Mouse (Mus musculus): ENCODE measurements around the gene Acin1. TPM values are rescaled to one million over a fixed set of nuclear protein-coding genes. Genes with fewer than 3 reads are reported as not detected.
A peak's percentile ranks its signal among the peaks of the same experiment; 100 is the strongest.

Gene Acin1
- polyA plus RNA-seq, 1 experiment from 2014 or later, result 99.4 TPM

DNA sequence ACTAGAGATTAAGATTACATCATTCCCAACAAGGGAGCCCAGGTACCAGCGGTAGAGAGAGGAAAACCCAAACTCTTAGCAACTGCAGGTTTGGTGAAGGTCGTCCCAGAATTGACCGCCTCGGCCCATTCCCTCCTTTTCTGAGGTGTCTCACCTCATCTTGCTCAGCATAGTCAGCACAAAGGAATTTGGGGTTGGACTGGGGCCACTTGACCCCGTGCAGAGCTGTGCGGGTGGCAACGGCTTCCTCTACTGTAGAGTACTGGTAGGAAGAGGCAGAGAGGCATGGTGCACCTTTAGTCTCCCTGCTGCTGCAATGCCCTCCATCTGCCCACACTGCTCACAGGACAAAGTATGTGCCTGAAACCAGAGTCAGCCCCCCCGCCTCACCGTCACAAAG, 42.4 kb downstream of the Acin1 start:
- no peak overlapping the region for H3K27ac ChIP-seq (replicated peaks; ENCODE audit: low read depth, low read length)
- no peak for DNase-seq (ENCODE audit: low spot score)
- no peak for ATAC-seq (ENCODE audit: low read depth)
- no peak overlapping the region for H3K4me2 ChIP-seq (ENCODE audit: low read depth, low read length)
- H3K27me3 ChIP-seq (replicated peaks; ENCODE audit: control insufficient read depth, insufficient read depth, low read length), result no peaks in the 10 kb centered on the region
- H3K4me1 ChIP-seq (ENCODE audit: control insufficient read depth, insufficient read depth, low read length), result 0 out of 2 replicates have a peak, but pooled peaks cover 10% of the 10 kb centered on the region
- H3K9ac ChIP-seq (ENCODE audit: low read depth, low read length), result no peak overlapping the region
- no peaks in the 10 kb centered on the region for H3K9me3 ChIP-seq (ENCODE audit: control insufficient read depth, low read length)
- 84% methylated on average over 9 of the region's 9 CpGs for WGBS
- no peak overlapping the region for H3K4me3 ChIP-seq (ENCODE audit: low read depth, low read length)
- H3K36me3 ChIP-seq (ENCODE audit: control insufficient read depth, insufficient read depth, low read length), result peaks cover 74% of the 10 kb centered on the region

DNA sequence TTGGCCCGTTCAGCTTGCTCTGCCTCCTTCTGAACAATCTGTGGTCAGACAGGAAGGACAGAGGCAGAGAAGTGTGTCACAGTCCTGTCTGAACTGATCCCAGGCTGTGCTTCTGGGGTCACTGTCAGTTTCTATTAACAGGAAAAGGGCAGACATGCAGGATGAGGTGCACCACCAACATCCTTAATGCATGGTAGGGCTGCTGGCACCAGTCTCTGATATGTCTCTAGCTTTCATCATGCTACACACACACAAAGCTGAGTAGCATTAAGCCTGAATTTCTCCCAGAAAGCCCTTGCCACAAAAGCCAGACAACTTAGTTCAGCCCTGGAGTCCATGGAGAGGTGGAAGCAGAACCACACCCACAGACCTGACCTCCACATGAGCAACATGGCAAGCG, 43.7 kb downstream of the Acin1 start:
- H3K4me1 ChIP-seq (ENCODE audit: control insufficient read depth, insufficient read depth, low read length), result 0 out of 2 replicates have a peak, but pooled peaks cover 10% of the 10 kb centered on the region
- H3K9ac ChIP-seq (ENCODE audit: low read depth, low read length), result no peak overlapping the region
- no peak overlapping the region for H3K4me2 ChIP-seq (ENCODE audit: low read depth, low read length)
- WGBS, result 83% methylated on average over 2 of the region's 2 CpGs
- DNase-seq (ENCODE audit: low spot score), result no peak
- H3K4me3 ChIP-seq (ENCODE audit: low read depth, low read length), result no peak overlapping the region
- peaks cover 62% of the 10 kb centered on the region for H3K36me3 ChIP-seq (ENCODE audit: control insufficient read depth, insufficient read depth, low read length)
- no peaks in the 10 kb centered on the region for H3K27me3 ChIP-seq (replicated peaks; ENCODE audit: control insufficient read depth, insufficient read depth, low read length)
- H3K27ac ChIP-seq (replicated peaks; ENCODE audit: low read depth, low read length), result no peak overlapping the region
- ATAC-seq (ENCODE audit: low read depth), result no peak
- no peaks in the 10 kb centered on the region for H3K9me3 ChIP-seq (ENCODE audit: control insufficient read depth, low read length)

- no peak overlapping the region for H3K27ac ChIP-seq (replicated peaks; ENCODE audit: low read depth, low read length)
- DNase-seq (ENCODE audit: low spot score) (no peak), ATAC-seq (ENCODE audit: low read depth) (no peak)
- 0 out of 2 replicates have a peak, but pooled peaks cover 10% of the 10 kb centered on the region for H3K4me1 ChIP-seq (ENCODE audit: control insufficient read depth, insufficient read depth, low read length)
- H3K9ac ChIP-seq (ENCODE audit: low read depth, low read length), result no peak overlapping the region
- no peaks in the 10 kb centered on the region for H3K9me3 ChIP-seq (ENCODE audit: control insufficient read depth, low read length)
- no peak overlapping the region for H3K4me2 ChIP-seq (ENCODE audit: low read depth, low read length)
- no peaks in the 10 kb centered on the region for H3K27me3 ChIP-seq (replicated peaks; ENCODE audit: control insufficient read depth, insufficient read depth, low read length)
- 80% methylated on average over 25 of the region's 25 CpGs for WGBS
- H3K36me3 ChIP-seq (ENCODE audit: control insufficient read depth, insufficient read depth, low read length), result peaks cover 60% of the 10 kb centered on the region
- H3K4me3 ChIP-seq (ENCODE audit: low read depth, low read length), result no peak overlapping the region
These were observed 44.3 kb downstream of the Acin1 start for GRCm38 (mm10) chr14:54642224-54642944.

GRCm38 (mm10) chr14:54641305-54641969, 45.3 kb downstream of the Acin1 start, which contains the start of gene Cdh24:
Cdh24 (minus strand) TSS chr14:54641364.
- WGBS, result 0% methylated on average over 30 of the region's 52 CpGs
- H3K9ac ChIP-seq (ENCODE audit: low read depth, low read length), result peak within 1 kb of the TSS; percentile 82
- peaks cover 60% of the 10 kb centered on the region for H3K36me3 ChIP-seq (ENCODE audit: control insufficient read depth, insufficient read depth, low read length)
- H3K27ac ChIP-seq (replicated peaks; ENCODE audit: low read depth, low read length), result peak within 1 kb of the TSS; percentile 78
- H3K4me3 ChIP-seq (ENCODE audit: low read depth, low read length), result peak within 1 kb of the TSS; percentile 80
- DNase-seq (ENCODE audit: low spot score) (peak; percentile 95), ATAC-seq (ENCODE audit: low read depth) (peak; percentile 96)
- H3K4me2 ChIP-seq (ENCODE audit: low read depth, low read length), result peak within 1 kb of the TSS; percentile 97
- H3K9me3 ChIP-seq (ENCODE audit: control insufficient read depth, low read length), result no peaks in the 10 kb centered on the region
- H3K4me1 ChIP-seq (ENCODE audit: control insufficient read depth, insufficient read depth, low read length), result 0 out of 2 replicates have a peak, but pooled peaks cover 10% of the 10 kb centered on the region
- no peaks in the 10 kb centered on the region for H3K27me3 ChIP-seq (replicated peaks; ENCODE audit: control insufficient read depth, insufficient read depth, low read length)

- Histone ChIP-seq H3K9ac (ENCODE audit: low read depth, low read length) (peak within 1 kb of the TSS; percentile 82), H3K4me3 (ENCODE audit: low read depth, low read length) (peak within 1 kb of the TSS; percentile 80), H3K9me3 (ENCODE audit: control insufficient read depth, low read length) (no peaks in the 10 kb centered on the region), H3K27ac (replicated peaks; ENCODE audit: low read depth, low read length) (peak within 1 kb of the TSS; percentile 78), H3K4me2 (ENCODE audit: low read depth, low read length) (peak within 1 kb of the TSS; percentile 97), H3K4me1 (ENCODE audit: control insufficient read depth, insufficient read depth, low read length) (0 out of 2 replicates have a peak, but pooled peaks cover 10% of the 10 kb centered on the region), H3K36me3 (ENCODE audit: control insufficient read depth, insufficient read depth, low read length) (peaks cover 60% of the 10 kb centered on the region), H3K27me3 (replicated peaks; ENCODE audit: control insufficient read depth, insufficient read depth, low read length) (no peaks in the 10 kb centered on the region)
- 0% methylated on average over 5 of the region's 28 CpGs for WGBS
- DNase-seq (ENCODE audit: low spot score) (no peak), ATAC-seq (ENCODE audit: low read depth) (peak; percentile 16; the same call in 1 of the 2 replicates)
These were observed 45.8 kb downstream of the Acin1 start, which contains the start of gene Gm17606 for GRCm38 (mm10) chr14:54640946-54641304. Gm17606 (plus strand) TSS chr14:54640952.

- WGBS, result 20% methylated on average over 4 of the region's 4 CpGs
- no peak for DNase-seq (ENCODE audit: low spot score)
These were observed 46.6 kb downstream of the Acin1 start for GRCm38 (mm10) chr14:54640121-54640520.

GRCm38 (mm10) chr14:54638210-54638609, 48.5 kb downstream of the Acin1 start:
- no peak for ATAC-seq (ENCODE audit: low read depth)
- Histone ChIP-seq H3K36me3 (ENCODE audit: control insufficient read depth, insufficient read depth, low read length) (peaks cover 52% of the 10 kb centered on the region), H3K4me3 (ENCODE audit: low read depth, low read length) (no peak overlapping the region)

More at GRCm38 (mm10) chr14:54640121-54640520, 46.6 kb downstream of the Acin1 start:
- H3K9ac ChIP-seq (ENCODE audit: low read depth, low read length), result peak overlapping the region; percentile 82
- H3K4me2 ChIP-seq (ENCODE audit: low read depth, low read length), result peak overlapping the region; percentile 97
- peaks cover 57% of the 10 kb centered on the region for H3K36me3 ChIP-seq (ENCODE audit: control insufficient read depth, insufficient read depth, low read length)
- 0 out of 2 replicates have a peak, but pooled peaks cover 10% of the 10 kb centered on the region for H3K4me1 ChIP-seq (ENCODE audit: control insufficient read depth, insufficient read depth, low read length)
- peak overlapping the region; percentile 80 for H3K4me3 ChIP-seq (ENCODE audit: low read depth, low read length)
- no peaks in the 10 kb centered on the region for H3K27me3 ChIP-seq (replicated peaks; ENCODE audit: control insufficient read depth, insufficient read depth, low read length)
- no peak for ATAC-seq (ENCODE audit: low read depth)
- H3K9me3 ChIP-seq (ENCODE audit: control insufficient read depth, low read length), result no peaks in the 10 kb centered on the region
- no peak overlapping the region for H3K27ac ChIP-seq (replicated peaks; ENCODE audit: low read depth, low read length)

GRCm38 (mm10) chr14:54636954-54637353, 49.8 kb downstream of the Acin1 start:
- no peak for DNase-seq (ENCODE audit: low spot score)
- Histone ChIP-seq H3K4me1 (ENCODE audit: control insufficient read depth, insufficient read depth, low read length) (0 out of 2 replicates have a peak, but pooled peaks cover 10% of the 10 kb centered on the region), H3K9me3 (ENCODE audit: control insufficient read depth, low read length) (no peaks in the 10 kb centered on the region), H3K4me2 (ENCODE audit: low read depth, low read length) (no peak overlapping the region), H3K4me3 (ENCODE audit: low read depth, low read length) (no peak overlapping the region), H3K36me3 (ENCODE audit: control insufficient read depth, insufficient read depth, low read length) (peaks cover 52% of the 10 kb centered on the region), H3K27ac (replicated peaks; ENCODE audit: low read depth, low read length) (no peak overlapping the region), H3K27me3 (replicated peaks; ENCODE audit: control insufficient read depth, insufficient read depth, low read length) (no peaks in the 10 kb centered on the region), H3K9ac (ENCODE audit: low read depth, low read length) (no peak overlapping the region)
- WGBS, result 55% methylated on average over 8 of the region's 8 CpGs
- ATAC-seq (ENCODE audit: low read depth), result no peak

More at GRCm38 (mm10) chr14:54638210-54638609, 48.5 kb downstream of the Acin1 start:
- no peaks in the 10 kb centered on the region for H3K27me3 ChIP-seq (replicated peaks; ENCODE audit: control insufficient read depth, insufficient read depth, low read length)
- H3K27ac ChIP-seq (replicated peaks; ENCODE audit: low read depth, low read length), result no peak overlapping the region
- WGBS, result 72% methylated on average over 5 of the region's 5 CpGs
- H3K4me2 ChIP-seq (ENCODE audit: low read depth, low read length), result no peak overlapping the region
- H3K4me1 ChIP-seq (ENCODE audit: control insufficient read depth, insufficient read depth, low read length), result 0 out of 2 replicates have a peak, but pooled peaks cover 10% of the 10 kb centered on the region
- H3K9ac ChIP-seq (ENCODE audit: low read depth, low read length), result no peak overlapping the region
- no peaks in the 10 kb centered on the region for H3K9me3 ChIP-seq (ENCODE audit: control insufficient read depth, low read length)
- DNase-seq (ENCODE audit: low spot score), result no peak

All from embryonic facial prominence, embryonic 14.5 days (tissue).